Mouse (Mus musculus) myocyte (in vitro differentiated cells): ENCODE measurements around the gene Mcm3. TPM values are rescaled to one million over a fixed set of nuclear protein-coding genes. Genes with fewer than 3 reads are reported as not detected.

ENCODE experiments used
- H3K27me3 ChIP-seq: one replicate; pipeline ENCODE4 v1.6.1; 2011; ENCODE audit not compliant: control insufficient read depth, insufficient read depth, insufficient read length
- H3K36me3 ChIP-seq: one replicate; pipeline ENCODE4 v1.6.1; 2011; ENCODE audit not compliant: control insufficient read depth, insufficient read depth
- H3K4me2 ChIP-seq: one replicate; pipeline ENCODE4 v1.6.1; 2011; ENCODE audit warnings: low read depth, control low read depth
- H3K4me3 ChIP-seq: one replicate; pipeline ENCODE4 v1.5.1; 2011; ENCODE audit warnings: mild to moderate bottlenecking, control low read depth, moderate library complexity
- H3K79me2 ChIP-seq: one replicate; pipeline ENCODE4 v1.6.1; 2011; ENCODE audit not compliant: control insufficient read depth, insufficient read depth
- H3ac ChIP-seq: one replicate; pipeline ENCODE4 v1.6.1; 2011; ENCODE audit not compliant: control insufficient read depth, insufficient read length
- CEBPB ChIP-seq: IDR thresholded peaks from 2 replicates; pipeline ENCODE4 v1.6.1; 2011; ENCODE audit warnings: mild to moderate bottlenecking, moderate library complexity; ENCODE audit not compliant: poor library complexity, insufficient read depth, severe bottlenecking
- E2F4 ChIP-seq: IDR thresholded peaks from one replicate; pipeline ENCODE4 v1.6.1; 2011; ENCODE audit warnings: mild to moderate bottlenecking, control low read depth, moderate library complexity; ENCODE audit not compliant: insufficient read depth
- MAX ChIP-seq: IDR thresholded peaks from one replicate; pipeline ENCODE4 v1.6.1; 2011; ENCODE audit warnings: low read depth, mild to moderate bottlenecking, control low read depth
- MYOD1 ChIP-seq, 3 experiments: IDR thresholded peaks; one replicate each; pipeline ENCODE4 v1.6.1; 2011; ENCODE audit warnings: control low read depth in 2 of 3, low read depth in 2 of 3, mild to moderate bottlenecking in 2 of 3, moderate library complexity in 1 of 3; ENCODE audit not compliant: insufficient read length in 2 of 3, control insufficient read depth in 1 of 3
- MYOG ChIP-seq, 3 experiments: IDR thresholded peaks; one replicate each; pipeline ENCODE4 v1.6.1; 2011; ENCODE audit warnings: control low read depth in 2 of 3, low read depth in 2 of 3, mild to moderate bottlenecking in 2 of 3; ENCODE audit not compliant: insufficient read length in 2 of 3, control insufficient read depth in 1 of 3, insufficient read depth in 1 of 3
- POLR2A ChIP-seq: IDR thresholded peaks from one replicate; pipeline ENCODE4 v1.6.1; 2011; ENCODE audit warnings: low read depth, mild to moderate bottlenecking, control low read depth, moderate library complexity; ENCODE audit not compliant: insufficient read length
- POLR2AphosphoS2 ChIP-seq: IDR thresholded peaks from one replicate; pipeline ENCODE4 v1.6.1; 2011; ENCODE audit warnings: low read depth, control low read depth; ENCODE audit not compliant: insufficient read length
- REST ChIP-seq: IDR thresholded peaks from one replicate; pipeline ENCODE4 v1.6.1; 2011; ENCODE audit warnings: mild to moderate bottlenecking, control low read depth, moderate library complexity; ENCODE audit not compliant: insufficient read depth, insufficient read length
- SRF ChIP-seq: IDR thresholded peaks from one replicate; pipeline ENCODE4 v1.6.1; 2011; ENCODE audit warnings: low read depth; ENCODE audit not compliant: control insufficient read depth, insufficient read length
- TCF12 ChIP-seq: IDR thresholded peaks from one replicate; pipeline ENCODE4 v1.6.1; 2011; ENCODE audit warnings: mild to moderate bottlenecking, control low read depth; ENCODE audit not compliant: poor library complexity, insufficient read depth, severe bottlenecking
- TCF3 ChIP-seq: IDR thresholded peaks from one replicate; pipeline ENCODE4 v1.6.1; 2011; ENCODE audit warnings: low read depth, control low read depth; ENCODE audit not compliant: insufficient read length
- USF1 ChIP-seq: IDR thresholded peaks from one replicate; pipeline ENCODE4 v1.6.1; 2011; ENCODE audit warnings: low read depth, mild to moderate bottlenecking, control low read depth, moderate library complexity
- polyA plus RNA-seq: library from polyadenylated mRNA; unstranded; fragments of >200 nt; fragmentation: generic; extraction: Trizol; gene quantifications from one replicate; pipeline ENCODE4 v1.2.1, GENCODE M21; 2012; ENCODE audit warnings: missing spikeins

Mcm3 gene
- polyA plus RNA-seq, 1 experiment: 23.2 TPM

- H3K27me3 ChIP-seq: no peaks in the 10 kb centered on the region
- TF ChIP-seq POLR2A (no peak), MAX (no peak), SRF (no peak), E2F4 (no peak), TCF12 (no peak)
- H3K36me3 ChIP-seq: no peaks in the 10 kb centered on the region
- no peak overlapping the region for H3K4me3 ChIP-seq
- H3K4me2 ChIP-seq: no peak overlapping the region
- H3K79me2 ChIP-seq: peaks cover 8% of the 10 kb centered on the region
- H3ac ChIP-seq: no peak overlapping the region
These were observed 3.8 kb upstream of the Mcm3 start for GRCm38 (mm10) chr1:20823906-20824305.

- TF ChIP-seq TCF3 (no peak), SRF (no peak), E2F4 (no peak), USF1 (no peak), POLR2A (no peak), TCF12 (no peak), MYOG (IDR thresholded peaks at IDR 0.05; ENCODE audit: control insufficient read depth in 1 of 3, insufficient read depth in 1 of 3, insufficient read length in 2 of 3, low read depth in 2 of 3) (no peak), REST (no peak), POLR2AphosphoS2 (no peak), CEBPB (no peak), MAX (no peak), MYOD1 (IDR thresholded peaks at IDR 0.05; ENCODE audit: control insufficient read depth in 1 of 3, insufficient read length in 2 of 3, low read depth in 2 of 3) (no peak)
- Histone ChIP-seq H3K4me3 (no peak overlapping the region), H3K36me3 (no peaks in the 10 kb centered on the region), H3ac (no peak overlapping the region), H3K27me3 (no peaks in the 10 kb centered on the region), H3K4me2 (no peak overlapping the region), H3K79me2 (peaks cover 10% of the 10 kb centered on the region)
These were observed 3.4 kb upstream of the Mcm3 start for GRCm38 (mm10) chr1:20823471-20823870.

- Histone ChIP-seq H3ac (no peak overlapping the region), H3K79me2 (peaks cover 13% of the 10 kb centered on the region), H3K4me3 (no peak overlapping the region), H3K27me3 (no peaks in the 10 kb centered on the region), H3K36me3 (peaks cover 7% of the 10 kb centered on the region), H3K4me2 (no peak overlapping the region)
- TF ChIP-seq POLR2A: no peak
- TF ChIP-seq POLR2AphosphoS2: no peak
- no peak for TF ChIP-seq TCF12
- TF ChIP-seq TCF3: no peak
- TF ChIP-seq REST: no peak
- no peak for TF ChIP-seq MYOG (IDR thresholded peaks at IDR 0.05; ENCODE audit: control insufficient read depth in 1 of 3, insufficient read depth in 1 of 3, insufficient read length in 2 of 3, low read depth in 2 of 3)
- TF ChIP-seq SRF: no peak
- TF ChIP-seq USF1: no peak
These were observed 847 bp upstream of the Mcm3 start for GRCm38 (mm10) chr1:20820959-20821358.

GRCm38 (mm10) chr1:20817596-20817995 is 2.5 kb downstream of the Mcm3 start:
- H3ac ChIP-seq: no peak overlapping the region
- H3K36me3 ChIP-seq: peaks cover 12% of the 10 kb centered on the region
- H3K79me2 ChIP-seq: peaks cover 13% of the 10 kb centered on the region
- no peaks in the 10 kb centered on the region for H3K27me3 ChIP-seq
- TF ChIP-seq REST: no peak
- TF ChIP-seq POLR2A: no peak
- no peak for TF ChIP-seq TCF12
- TF ChIP-seq POLR2AphosphoS2: no peak
- no peak for TF ChIP-seq CEBPB
- TF ChIP-seq MAX: no peak
- TF ChIP-seq MYOG (IDR thresholded peaks at IDR 0.05; ENCODE audit: control insufficient read depth in 1 of 3, insufficient read depth in 1 of 3, insufficient read length in 2 of 3, low read depth in 2 of 3): no peak
- no peak for TF ChIP-seq USF1
- TF ChIP-seq TCF3: no peak
- no peak for TF ChIP-seq MYOD1 (IDR thresholded peaks at IDR 0.05; ENCODE audit: control insufficient read depth in 1 of 3, insufficient read length in 2 of 3, low read depth in 2 of 3)
- no peak for TF ChIP-seq SRF
- no peak overlapping the region for H3K4me2 ChIP-seq
- H3K4me3 ChIP-seq: no peak overlapping the region

GRCm38 (mm10) chr1:20817172-20817571 is 2.9 kb downstream of the Mcm3 start:
- Histone ChIP-seq H3K27me3 (no peaks in the 10 kb centered on the region), H3ac (no peak overlapping the region), H3K4me3 (no peak overlapping the region), H3K79me2 (peaks cover 13% of the 10 kb centered on the region), H3K36me3 (peaks cover 12% of the 10 kb centered on the region), H3K4me2 (no peak overlapping the region)
- TF ChIP-seq TCF12: no peak
- no peak for TF ChIP-seq CEBPB
- no peak for TF ChIP-seq POLR2A
- no peak for TF ChIP-seq USF1
- no peak for TF ChIP-seq POLR2AphosphoS2
- TF ChIP-seq REST: no peak
- no peak for TF ChIP-seq E2F4
- TF ChIP-seq MYOD1 (IDR thresholded peaks at IDR 0.05; ENCODE audit: control insufficient read depth in 1 of 3, insufficient read length in 2 of 3, low read depth in 2 of 3): no peak
- no peak for TF ChIP-seq MAX
- TF ChIP-seq SRF: no peak
